In the genomic region with DNA sequence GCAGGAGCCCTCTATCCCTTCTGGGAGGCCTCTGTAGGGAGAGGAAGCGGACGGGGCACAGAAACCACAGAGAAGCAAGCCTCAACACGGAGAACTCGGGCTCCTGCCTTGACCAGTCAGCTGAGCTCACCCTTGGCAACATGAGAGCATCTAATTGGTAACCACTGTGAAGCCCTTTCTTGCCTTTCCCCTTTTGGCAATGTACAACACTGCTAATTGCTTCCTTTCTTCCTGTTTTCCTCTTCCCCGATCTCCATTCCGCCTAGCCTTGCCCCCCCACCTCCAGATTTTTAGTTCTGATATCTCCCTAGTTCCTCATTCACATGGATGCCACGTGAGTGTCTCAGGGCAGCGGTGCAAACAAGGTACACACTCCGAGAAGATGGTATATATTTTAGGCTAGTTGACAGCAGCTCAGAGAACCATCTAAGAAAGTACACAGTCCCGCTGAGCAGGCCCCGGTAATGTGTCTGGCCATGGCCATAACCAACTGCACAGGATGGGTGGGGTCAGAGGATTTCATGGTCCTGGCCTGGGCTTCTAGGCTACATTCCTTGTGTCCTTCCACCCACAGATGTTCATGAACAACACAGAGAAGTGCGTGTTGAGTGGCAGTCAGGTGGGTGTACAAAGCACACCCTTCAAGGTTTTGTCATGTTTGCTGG, we compare ENCODE assay signal across 12 mouse cellular contexts.
A peak's percentile ranks its signal among the peaks of the same experiment; 100 is the strongest.
DNase-seq lines count a peak whose midpoint lies in the region; ATAC-seq and TF ChIP-seq lines count a peak whose summit lies in the region.
"Had no signal": no experiment of that assay in that cellular context is flagged by ENCODE, and none has a peak within 500 bp of the region (broad histone marks: within the 10 kb centered on the region; RNA-seq: fewer than 3 reads in every experiment).

No protein-coding gene starts in this region.

- H3K36me3 ChIP-seq in kidney, adult 2 months (ENCODE audit: control insufficient read depth, insufficient read depth, low read length), result no peaks in the 10 kb centered on the region
- no peaks in the 10 kb centered on the region for H3K36me3 ChIP-seq in forebrain, postnatal 0 days (ENCODE audit: insufficient read depth)
- no peaks in the 10 kb centered on the region for H3K36me3 ChIP-seq in heart, embryonic 11.5 days (ENCODE audit: control insufficient read depth, insufficient read depth, low read length)
- H3K36me3 ChIP-seq: heart, embryonic 13.5 days; stomach, embryonic 15.5 days had no signal

- no peaks in the 10 kb centered on the region for H3K4me1 ChIP-seq in kidney, adult 2 months (ENCODE audit: control insufficient read depth, insufficient read depth, low read length)
- H3K4me1 ChIP-seq in forebrain, postnatal 0 days (ENCODE audit: insufficient read depth), result peaks cover 3% of the 10 kb centered on the region; the same call in 1 of the 2 replicates
- no peaks in the 10 kb centered on the region for H3K4me1 ChIP-seq in heart, embryonic 11.5 days (ENCODE audit: control insufficient read depth, insufficient read depth, low read length)

- H3K27me3 ChIP-seq in kidney, adult 2 months (replicated peaks; ENCODE audit: control insufficient read depth, insufficient read depth, low read length), result no peaks in the 10 kb centered on the region
- no peaks in the 10 kb centered on the region for H3K27me3 ChIP-seq in forebrain, postnatal 0 days (ENCODE audit: insufficient read depth, low read length)
- H3K27me3 ChIP-seq in heart, embryonic 11.5 days (ENCODE audit: control insufficient read depth, insufficient read depth, low read length), result no peaks in the 10 kb centered on the region
- H3K27me3 ChIP-seq: heart, embryonic 13.5 days; stomach, embryonic 15.5 days had no signal

- H3K27ac ChIP-seq in kidney, adult 2 months (ENCODE audit: insufficient read depth, low read depth, low read length), result no peak overlapping the region; the same call in 1 of the 2 replicates
- no peak overlapping the region for H3K27ac ChIP-seq in forebrain, postnatal 0 days (ENCODE audit: low read depth, low read length)
- no peak overlapping the region for H3K27ac ChIP-seq in heart, embryonic 11.5 days (ENCODE audit: low read depth, low read length)
- H3K27ac ChIP-seq: heart, embryonic 13.5 days; stomach, embryonic 15.5 days had no signal

- H3K4me2 ChIP-seq in forebrain, postnatal 0 days (ENCODE audit: low read depth), result no peak overlapping the region
- no peak overlapping the region for H3K4me2 ChIP-seq in heart, embryonic 11.5 days
- H3K4me2 ChIP-seq: heart, embryonic 13.5 days; stomach, embryonic 15.5 days had no signal

- no peaks in the 10 kb centered on the region for H3K9me3 ChIP-seq in forebrain, postnatal 0 days (ENCODE audit: low read length)
- no peaks in the 10 kb centered on the region for H3K9me3 ChIP-seq in heart, embryonic 11.5 days (replicated peaks; ENCODE audit: control insufficient read depth, low read length)
- H3K9me3 ChIP-seq: heart, embryonic 13.5 days; stomach, embryonic 15.5 days had no signal

- no peak for TF ChIP-seq POLR2A in kidney, adult 2 months (IDR thresholded peaks at IDR 0.05; ENCODE audit: low read depth, low read length)

- peak; percentile 17 for DNase-seq in kidney, adult 2 months
- no peak for DNase-seq in kidney, postnatal 25 days
- DNase-seq in urinary bladder, postnatal 14 days (ENCODE audit: low spot score), result peak; percentile 23
- no peak for DNase-seq in urinary bladder, adult 2 months (ENCODE audit: low spot score)
- DNase-seq in forebrain, postnatal 0 days, result no peak
- DNase-seq in left cerebral cortex, adult 11 months (ENCODE audit: low spot score), result no peak
- DNase-seq: cerebellum, postnatal 14 days; lung, postnatal 10 days had no signal

- no peak overlapping the region for H3K9ac ChIP-seq in forebrain, postnatal 0 days
- H3K9ac ChIP-seq in heart, embryonic 11.5 days (ENCODE audit: low read depth, low read length), result no peak overlapping the region
- H3K9ac ChIP-seq: heart, embryonic 13.5 days; stomach, embryonic 15.5 days had no signal

- peak; percentile 89 for ATAC-seq in forebrain, postnatal 0 days
- ATAC-seq in heart, embryonic 11.5 days (replicated peaks; ENCODE audit: insufficient number of reproducible peaks, low FRiP score, low TSS enrichment), result no peak
- ATAC-seq: intestine, postnatal 0 days had no signal

- 44% methylated on average over 12 of the region's 12 CpGs for WGBS in kidney, adult 2 months
- 66% methylated on average over 12 of the region's 12 CpGs for WGBS in forebrain, postnatal 0 days
- 73% methylated on average over 12 of the region's 12 CpGs for WGBS in heart, embryonic 11.5 days (ENCODE audit: insufficient replicate concordance)

- no peak for TF ChIP-seq CTCF in kidney, adult 2 months (conservative IDR thresholded peaks at IDR 0.05; ENCODE audit: insufficient read depth, insufficient read length, low read depth, low read length)
- no peak for TF ChIP-seq CTCF in forebrain, postnatal 0 days (IDR thresholded peaks at IDR 0.05; ENCODE audit: low read depth)

- no peak overlapping the region for H3K4me3 ChIP-seq in kidney, adult 2 months (ENCODE audit: insufficient read depth, low read depth, low read length)
- H3K4me3 ChIP-seq in forebrain, postnatal 0 days (ENCODE audit: low read depth, low read length), result no peak overlapping the region
- H3K4me3 ChIP-seq in heart, embryonic 11.5 days (ENCODE audit: low read depth, low read length), result no peak overlapping the region
- H3K4me3 ChIP-seq: heart, embryonic 13.5 days; stomach, embryonic 15.5 days had no signal

Comparison
In these comparisons a context has a peak if more than half of its experiments do, and no peak if none do; other contexts are left out.
1. DNase-seq: peak in kidney, adult 2 months (single experiment) and urinary bladder, postnatal 14 days (single experiment); none in kidney, postnatal 25 days (0 of 2), urinary bladder, adult 2 months (single experiment), forebrain, postnatal 0 days (single experiment) and left cerebral cortex, adult 11 months (single experiment).